Mouse (Mus musculus): ENCODE measurements around the gene Iba57. TPM values are rescaled to one million over a fixed set of nuclear protein-coding genes. Genes with fewer than 3 reads are reported as not detected.
"Not testable (repeated sequence)": the region's sequence is repeated elsewhere in the genome, so short reads cannot be mapped to it uniquely, and the experiment has no call there.

The Iba57 gene
- 5.4 and 6.5 TPM in 2 replicates for polyA plus RNA-seq (2015; fragmentation: Nextera tagmentation; extraction: Ambion mirVana)

DNA sequence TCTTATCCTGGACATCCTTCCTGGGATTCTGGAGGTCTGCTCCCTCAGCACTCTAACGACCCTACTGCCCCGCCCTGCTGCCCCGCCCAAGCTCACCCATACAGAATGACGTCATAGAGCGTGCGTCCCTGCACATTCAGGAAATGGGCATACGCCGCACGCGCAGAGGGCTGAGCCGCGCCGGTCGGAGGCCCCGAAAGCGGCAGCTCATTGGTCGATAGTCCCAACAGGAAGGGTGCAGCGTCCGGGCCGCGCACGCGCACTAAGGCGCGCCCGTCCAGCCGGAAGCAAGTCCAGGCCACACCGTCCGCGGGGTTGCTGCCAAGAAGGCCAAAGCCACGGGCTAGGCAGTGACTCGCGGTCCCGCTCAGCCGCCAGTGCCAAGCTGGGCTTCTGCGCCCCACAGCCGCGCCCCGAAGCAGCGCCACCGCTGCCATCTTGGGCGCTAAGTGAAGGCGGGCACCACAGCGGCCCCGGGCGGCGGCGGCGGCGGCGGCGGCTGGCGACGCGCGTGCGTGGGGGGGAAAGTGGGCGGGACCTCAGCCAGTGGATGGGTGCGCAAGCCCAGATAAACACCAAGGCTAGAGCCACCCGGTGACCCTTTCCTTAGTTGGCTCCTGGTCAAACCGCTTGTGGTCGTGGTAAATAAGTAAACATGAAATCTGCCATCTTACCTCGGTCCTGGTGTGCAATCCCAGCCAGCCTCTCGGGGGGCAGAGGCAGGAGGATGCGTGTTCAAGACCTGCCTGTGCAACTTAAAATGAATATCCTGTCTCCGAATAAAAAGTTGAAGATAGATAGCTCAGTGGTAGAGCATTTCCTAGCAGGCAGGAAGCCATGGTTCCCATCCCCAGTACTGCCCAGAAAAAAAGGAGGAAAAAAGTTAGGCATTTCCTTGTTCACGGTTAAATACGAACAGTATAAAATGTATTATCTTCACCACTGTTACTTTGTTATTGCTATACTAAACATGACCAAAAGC lies at the start of gene Iba57:
Iba57 (minus strand) TSS at position 485 of the 982 bp plus-strand sequence.
- WGBS, result 3% methylated on average over 54 of the region's 68 CpGs

DNA sequence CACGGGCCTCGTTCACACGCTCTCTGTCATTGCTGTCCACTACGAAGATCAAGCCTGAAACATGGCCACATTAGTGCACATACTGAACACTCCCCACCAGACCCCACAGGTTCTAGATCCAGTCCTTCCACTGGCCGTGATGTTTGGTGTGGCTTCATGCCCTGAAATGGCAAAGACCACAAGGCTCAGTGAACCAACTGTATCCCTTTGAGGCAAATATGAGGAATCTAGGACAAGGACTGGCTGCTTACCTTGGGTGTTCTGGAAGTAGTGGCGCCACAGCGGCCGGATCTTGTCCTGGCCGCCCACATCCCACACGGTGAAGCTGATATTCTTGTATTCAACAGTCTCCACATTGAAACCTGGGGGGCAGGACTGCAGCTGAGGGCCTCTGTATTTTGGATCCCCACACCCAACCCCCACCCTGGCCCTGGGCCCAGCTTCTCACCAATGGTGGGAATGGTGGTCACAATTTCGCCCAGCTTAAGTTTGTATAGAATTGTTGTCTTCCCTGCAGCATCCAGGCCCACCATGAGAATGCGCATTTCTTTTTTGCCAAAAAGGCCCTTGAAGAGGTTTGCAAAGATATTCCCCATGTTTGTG lies 49.5 kb upstream of the Iba57 start:
- no peak for ATAC-seq (ENCODE audit: insufficient number of reproducible peaks, low FRiP score, low TSS enrichment, low read depth)
- H3K27ac ChIP-seq (replicated peaks), result no peak overlapping the region

More for the DNA sequence above, at the start of gene Iba57:
- no peaks in the 10 kb centered on the region for H3K9me3 ChIP-seq (replicated peaks)
- peak within 1 kb of the TSS; percentile 67 for H3K4me2 ChIP-seq (replicated peaks)
- peak; percentile 98 for ATAC-seq (ENCODE audit: insufficient number of reproducible peaks, low FRiP score, low TSS enrichment, low read depth)
- peak within 1 kb of the TSS; percentile 89 for H3K9ac ChIP-seq
- no peaks in the 10 kb centered on the region for H3K27me3 ChIP-seq
- peaks cover 17% of the 10 kb centered on the region for H3K4me1 ChIP-seq
- H3K27ac ChIP-seq (replicated peaks), result peak within 1 kb of the TSS; percentile 100
- H3K4me3 ChIP-seq (replicated peaks), result peak within 1 kb of the TSS; percentile 90
- H3K36me3 ChIP-seq, result no peaks in the 10 kb centered on the region

GRCm38 (mm10) chr11:59212320-59212719 lies 48.8 kb upstream of the Iba57 start:
- H3K27me3 ChIP-seq; H3K4me2 ChIP-seq (replicated peaks); ATAC-seq (ENCODE audit: insufficient number of reproducible peaks, low FRiP score, low TSS enrichment, low read depth); H3K27ac ChIP-seq (replicated peaks); H3K4me3 ChIP-seq (replicated peaks); H3K9ac ChIP-seq; H3K9me3 ChIP-seq (replicated peaks): not testable (repeated sequence)
- 70% methylated on average over 12 of the region's 12 CpGs for WGBS
- peaks cover 24% of the 10 kb centered on the region for H3K4me1 ChIP-seq
- H3K36me3 ChIP-seq, result peaks cover 51% of the 10 kb centered on the region

More for the DNA sequence above, 49.5 kb upstream of the Iba57 start:
- Histone ChIP-seq H3K4me2 (replicated peaks) (no peak overlapping the region), H3K4me3 (replicated peaks) (no peak overlapping the region), H3K9ac (no peak overlapping the region), H3K27me3 (no peaks in the 10 kb centered on the region), H3K9me3 (replicated peaks) (no peaks in the 10 kb centered on the region), H3K4me1 (peaks cover 27% of the 10 kb centered on the region), H3K36me3 (peaks cover 55% of the 10 kb centered on the region)
- WGBS, result 89% methylated on average over 12 of the region's 12 CpGs

- Histone ChIP-seq H3K36me3 (peaks cover 54% of the 10 kb centered on the region), H3K4me1 (peaks cover 20% of the 10 kb centered on the region)
- ATAC-seq (ENCODE audit: insufficient number of reproducible peaks, low FRiP score, low TSS enrichment, low read depth); H3K9me3 ChIP-seq (replicated peaks); H3K9ac ChIP-seq; H3K27me3 ChIP-seq; H3K4me2 ChIP-seq (replicated peaks); H3K4me3 ChIP-seq (replicated peaks); H3K27ac ChIP-seq (replicated peaks): not testable (repeated sequence)
- 85% methylated on average over 9 of the region's 9 CpGs for WGBS
Observed at GRCm38 (mm10) chr11:59211561-59211960, 48.0 kb upstream of the Iba57 start.

GRCm38 (mm10) chr11:59210020-59210419 lies 46.5 kb upstream of the Iba57 start:
- 81% methylated on average over 4 of the region's 4 CpGs for WGBS
- H3K4me1 ChIP-seq, result peaks cover 20% of the 10 kb centered on the region
- H3K36me3 ChIP-seq, result peaks cover 69% of the 10 kb centered on the region
- no peak overlapping the region for H3K9ac ChIP-seq
- H3K4me3 ChIP-seq (replicated peaks), result no peak overlapping the region
- H3K4me2 ChIP-seq (replicated peaks), result no peak overlapping the region
- 0 out of 2 replicates have a peak overlapping the region, but pooled peaks have one; percentile 93 for H3K27ac ChIP-seq (replicated peaks)
- no peaks in the 10 kb centered on the region for H3K27me3 ChIP-seq
- H3K9me3 ChIP-seq (replicated peaks), result no peaks in the 10 kb centered on the region
- ATAC-seq (ENCODE audit: insufficient number of reproducible peaks, low FRiP score, low TSS enrichment, low read depth), result no peak

- no peak for ATAC-seq (ENCODE audit: insufficient number of reproducible peaks, low FRiP score, low TSS enrichment, low read depth)
- 57% methylated on average over 5 of the region's 5 CpGs for whole genome bisulfite sequencing
- H3K4me3 ChIP-seq (replicated peaks), result peak overlapping the region; percentile 98; the same call in 1 of the 2 replicates
- 0 out of 2 replicates have a peak overlapping the region, but pooled peaks have one; percentile 93 for H3K27ac ChIP-seq (replicated peaks)
- H3K36me3 ChIP-seq, result peaks cover 67% of the 10 kb centered on the region
- peak overlapping the region; percentile 84 for H3K4me2 ChIP-seq (replicated peaks)
- H3K9ac ChIP-seq, result no peak overlapping the region
- H3K9me3 ChIP-seq (replicated peaks), result no peaks in the 10 kb centered on the region
- H3K4me1 ChIP-seq, result peaks cover 20% of the 10 kb centered on the region
- no peaks in the 10 kb centered on the region for H3K27me3 ChIP-seq
Observed at GRCm38 (mm10) chr11:59209580-59209979, 46.0 kb upstream of the Iba57 start.

- WGBS, result 12% methylated on average over 18 of the region's 18 CpGs
- peak overlapping the region; percentile 84 for H3K4me2 ChIP-seq (replicated peaks)
- H3K9me3 ChIP-seq (replicated peaks), result no peaks in the 10 kb centered on the region
- peak overlapping the region; percentile 93 for H3K27ac ChIP-seq (replicated peaks)
- H3K36me3 ChIP-seq, result peaks cover 67% of the 10 kb centered on the region
- peaks cover 20% of the 10 kb centered on the region for H3K4me1 ChIP-seq
- peak; percentile 45 for ATAC-seq (ENCODE audit: insufficient number of reproducible peaks, low FRiP score, low TSS enrichment, low read depth)
- H3K27me3 ChIP-seq, result no peaks in the 10 kb centered on the region
- H3K9ac ChIP-seq, result peak overlapping the region; percentile 85; the same call in 1 of the 2 replicates
- peak overlapping the region; percentile 98 for H3K4me3 ChIP-seq (replicated peaks)
Observed at GRCm38 (mm10) chr11:59209003-59209441, 45.5 kb upstream of the Iba57 start.

DNA sequence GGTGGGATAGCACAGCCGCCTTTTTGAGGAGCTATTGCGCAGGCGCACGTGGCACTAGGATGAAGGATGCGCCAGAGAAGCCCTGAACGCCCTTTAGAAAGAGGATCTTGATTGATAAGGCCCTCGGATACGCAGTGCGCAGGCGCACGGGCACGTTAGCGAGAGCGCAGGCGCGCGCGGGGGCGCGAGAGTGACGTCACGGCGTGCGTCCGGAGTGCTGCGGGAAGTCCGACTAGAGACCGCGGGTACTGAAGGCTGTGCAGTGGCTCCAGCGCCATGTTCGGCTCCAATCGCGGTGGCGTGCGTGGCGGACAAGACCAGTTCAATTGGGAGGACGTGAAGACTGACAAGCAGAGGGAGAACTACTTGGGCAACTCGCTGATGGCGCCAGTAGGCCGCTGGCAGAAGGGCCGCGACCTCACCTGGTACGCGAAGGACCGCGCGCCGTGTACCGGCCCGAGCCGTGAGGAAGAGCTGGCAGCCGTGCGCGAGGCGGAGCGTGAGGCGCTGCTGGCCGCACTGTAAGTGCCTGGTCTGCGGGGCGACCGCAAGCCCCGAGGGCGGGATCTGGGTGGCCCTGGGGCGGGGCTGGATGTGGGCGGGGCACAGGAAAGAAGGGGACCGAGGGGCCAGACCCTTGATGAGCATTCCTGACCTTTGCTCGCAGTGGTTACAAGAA lies 44.8 kb upstream of the Iba57 start, which contains the start of gene 2310033P09Rik:
2310033P09Rik (plus strand) TSS at position 169 of the 679 bp plus-strand sequence.
- H3K9me3 ChIP-seq (replicated peaks), result no peaks in the 10 kb centered on the region
- H3K27ac ChIP-seq (replicated peaks), result peak within 1 kb of the TSS; percentile 93
- H3K27me3 ChIP-seq, result no peaks in the 10 kb centered on the region
- peak within 1 kb of the TSS; percentile 84 for H3K4me2 ChIP-seq (replicated peaks)
- peaks cover 62% of the 10 kb centered on the region for H3K36me3 ChIP-seq
- peak; percentile 81 for ATAC-seq (ENCODE audit: insufficient number of reproducible peaks, low FRiP score, low TSS enrichment, low read depth)
- peak within 1 kb of the TSS; percentile 98 for H3K4me3 ChIP-seq (replicated peaks)
- H3K9ac ChIP-seq, result peak within 1 kb of the TSS; percentile 85
- under 1% methylated on average over 67 of the region's 67 CpGs for WGBS
- peaks cover 20% of the 10 kb centered on the region for H3K4me1 ChIP-seq

GRCm38 (mm10) chr11:59202081-59202995 lies 38.8 kb upstream of the Iba57 start, which contains the start of gene Mrpl55:
Gene Mrpl55, plus strand, starts transcription at chr11:59202486.
- H3K4me2 ChIP-seq (replicated peaks), result peak within 1 kb of the TSS; percentile 93
- no peaks in the 10 kb centered on the region for H3K27me3 ChIP-seq
- peaks cover 14% of the 10 kb centered on the region for H3K4me1 ChIP-seq
- WGBS, result under 1% methylated on average over 63 of the region's 63 CpGs
- peak within 1 kb of the TSS; percentile 81 for H3K9ac ChIP-seq
- H3K36me3 ChIP-seq, result peaks cover 35% of the 10 kb centered on the region
- no peaks in the 10 kb centered on the region for H3K9me3 ChIP-seq (replicated peaks)
- H3K27ac ChIP-seq (replicated peaks), result peak within 1 kb of the TSS; percentile 84
- peak; percentile 93 for ATAC-seq (ENCODE audit: insufficient number of reproducible peaks, low FRiP score, low TSS enrichment, low read depth)
- peak within 1 kb of the TSS; percentile 96 for H3K4me3 ChIP-seq (replicated peaks)
